Mouse (Mus musculus): ENCODE results near the gene Stxbp3. TPM values are rescaled to one million over a fixed set of nuclear protein-coding genes. Genes with fewer than 3 reads are reported as not detected.

Gene Stxbp3
- polyA plus RNA-seq, 1 experiment from 2014 or later = 60.3 TPM

GRCm38 (mm10) chr3:108791054-108791706, 49.1 kb downstream of the Stxbp3 start:
- TF ChIP-seq CTCF (IDR thresholded peaks at IDR 0.05) = no peak
- POLR2A ChIA-PET = no interaction called here
- in situ Hi-C loops (cut with MboI; ENCODE audit: low pct_unique_long_range_greater_than_20kb) = no loop called here
- no peaks in the 10 kb centered on the region for H3K27me3 ChIP-seq
- DNase-seq (ENCODE audit: low read depth, low spot score) (no peak), ATAC-seq (no peak)
- CTCF ChIA-PET = interaction anchor here (0.6 to 1.2 kb wide), 4 partner anchors 10 to 121 kb away, joined by 3 to 5 read pairs (median 4); partner anchors contain the start of gene Prpf38b

- TF ChIP-seq CTCF (IDR thresholded peaks at IDR 0.05) = no peak
- ATAC-seq (no peak), DNase-seq (ENCODE audit: low read depth, low spot score) (no peak)
- H3K27me3 ChIP-seq = no peaks in the 10 kb centered on the region
- in situ Hi-C loops (cut with MboI; ENCODE audit: low pct_unique_long_range_greater_than_20kb) = no loop called here
- CTCF ChIA-PET = interaction anchor here (0.9 to 1.0 kb wide), 2 partner anchors 12 to 121 kb away, joined by 3 to 5 read pairs; partner anchors contain the start of gene Prpf38b
- POLR2A ChIA-PET = interaction anchor here (0.6 kb wide), 2 partner anchors 15 to 37 kb away, joined by 3 to 4 read pairs; no protein-coding TSS in a partner anchor
Observed at GRCm38 (mm10) chr3:108790499-108790898, 49.8 kb downstream of the Stxbp3 start.

- ATAC-seq = no peak
- in situ Hi-C loops (cut with MboI; ENCODE audit: low pct_unique_long_range_greater_than_20kb) = no loop called here
- H3K27me3 ChIP-seq = no peaks in the 10 kb centered on the region
- no peak for TF ChIP-seq CTCF (IDR thresholded peaks at IDR 0.05)
- DNase-seq (ENCODE audit: low read depth, low spot score) = no peak
- ChIA-PET POLR2A (no interaction called here), CTCF (no interaction called here)
Observed at GRCm38 (mm10) chr3:108789299-108789698, 51.0 kb downstream of the Stxbp3 start.

GRCm38 (mm10) chr3:108788455-108788794, 51.9 kb downstream of the Stxbp3 start:
- ChIA-PET POLR2A (no interaction called here), CTCF (interaction anchor here (1.1 to 1.6 kb wide), 3 partner anchors 9 to 88 kb away, joined by 3 to 8 read pairs (median 3); no protein-coding TSS in a partner anchor)
- DNase-seq (ENCODE audit: low read depth, low spot score) = no peak
- in situ Hi-C loops (cut with MboI; ENCODE audit: low pct_unique_long_range_greater_than_20kb) = no loop called here
- no peak for ATAC-seq
- no peaks in the 10 kb centered on the region for H3K27me3 ChIP-seq
- TF ChIP-seq CTCF (IDR thresholded peaks at IDR 0.05) = no peak

GRCm38 (mm10) chr3:108787754-108788454, 52.4 kb downstream of the Stxbp3 start:
- no peaks in the 10 kb centered on the region for H3K27me3 ChIP-seq
- TF ChIP-seq CTCF (IDR thresholded peaks at IDR 0.05) = no peak
- CTCF ChIA-PET = interaction anchor here (1.1 to 1.6 kb wide), 4 partner anchors 8 to 87 kb away, joined by 3 to 8 read pairs (median 4); no protein-coding TSS in a partner anchor
- POLR2A ChIA-PET = no interaction called here
- ATAC-seq (no peak), DNase-seq (ENCODE audit: low read depth, low spot score) (no peak)
- in situ Hi-C loops (cut with MboI; ENCODE audit: low pct_unique_long_range_greater_than_20kb) = no loop called here

GRCm38 (mm10) chr3:108786520-108786919, 53.8 kb downstream of the Stxbp3 start:
- DNase-seq (ENCODE audit: low read depth, low spot score) (no peak), ATAC-seq (no peak)
- POLR2A ChIA-PET = interaction anchor here (0.6 kb wide), 1 partner anchor 18 kb away, joined by 3 read pairs; no protein-coding TSS in a partner anchor
- TF ChIP-seq CTCF (IDR thresholded peaks at IDR 0.05) = no peak
- no peaks in the 10 kb centered on the region for H3K27me3 ChIP-seq
- CTCF ChIA-PET = interaction anchor here (1.3 to 1.5 kb wide), 2 partner anchors 24 to 66 kb away, joined by 4 to 6 read pairs; no protein-coding TSS in a partner anchor
- in situ Hi-C loops (cut with MboI; ENCODE audit: low pct_unique_long_range_greater_than_20kb) = no loop called here

- TF ChIP-seq CTCF (IDR thresholded peaks at IDR 0.05) = no peak
- in situ Hi-C loops (cut with MboI; ENCODE audit: low pct_unique_long_range_greater_than_20kb) = no loop called here
- H3K27me3 ChIP-seq = no peaks in the 10 kb centered on the region
- DNase-seq (ENCODE audit: low read depth, low spot score) (no peak), ATAC-seq (no peak)
- POLR2A ChIA-PET = no interaction called here
- CTCF ChIA-PET = interaction anchor here (1.8 to 2.6 kb wide), 2 partner anchors 9 to 11 kb away, joined by 4 to 13 read pairs; no protein-coding TSS in a partner anchor
Observed at GRCm38 (mm10) chr3:108782364-108782895, 57.9 kb downstream of the Stxbp3 start.

GRCm38 (mm10) chr3:108781884-108782270, 58.4 kb downstream of the Stxbp3 start:
- in situ Hi-C loops (cut with MboI; ENCODE audit: low pct_unique_long_range_greater_than_20kb) = no loop called here
- ATAC-seq (no peak), DNase-seq (ENCODE audit: low read depth, low spot score) (no peak)
- CTCF ChIA-PET = interaction anchor here (1.0 to 2.6 kb wide), 4 partner anchors 10 to 77 kb away, joined by 3 to 13 read pairs (median 4); partner anchors contain the start of gene Stxbp3
- POLR2A ChIA-PET = no interaction called here
- no peak for TF ChIP-seq CTCF (IDR thresholded peaks at IDR 0.05)
- H3K27me3 ChIP-seq = no peaks in the 10 kb centered on the region

GRCm38 (mm10) chr3:108781238-108781883, 59.0 kb downstream of the Stxbp3 start:
- TF ChIP-seq CTCF (IDR thresholded peaks at IDR 0.05) = no peak
- ChIA-PET CTCF (interaction anchor here (1.0 to 2.6 kb wide), 5 partner anchors 10 to 135 kb away, joined by 3 to 13 read pairs (median 4); partner anchors contain the start of gene Stxbp3), POLR2A (no interaction called here)
- H3K27me3 ChIP-seq = no peaks in the 10 kb centered on the region
- in situ Hi-C loops (cut with MboI; ENCODE audit: low pct_unique_long_range_greater_than_20kb) = no loop called here
- DNase-seq (ENCODE audit: low read depth, low spot score) = peak; percentile 87
- peak; percentile 97 for ATAC-seq

Data from Patski (cell line).